Mouse (Mus musculus) bone marrow, adult 2 months (tissue): ENCODE data around the gene Acsm2. TPM values are rescaled to one million over a fixed set of nuclear protein-coding genes. Genes with fewer than 3 reads are reported as not detected.

Experiments
- H3K27ac ChIP-seq: fragments of 200-500 bp; 2 replicates; pipeline ENCODE4 v1.5.1; 2012; ENCODE audit warnings: low read depth, mild to moderate bottlenecking, control low read depth, inconsistent platforms, low read length; ENCODE audit not compliant: control insufficient read depth, poor library complexity, insufficient read depth
- H3K4me1 ChIP-seq: fragments of 200-500 bp; 2 replicates; pipeline ENCODE4 v1.6.1; 2011; ENCODE audit warnings: low read length; ENCODE audit not compliant: control insufficient read depth, insufficient read depth
- H3K4me3 ChIP-seq: fragments of 200-500 bp; replicated peaks from 2 replicates; pipeline ENCODE3; 2011; ENCODE audit warnings: mild to moderate bottlenecking, low read depth, low read length, control low read depth; ENCODE audit not compliant: control insufficient read depth
- CTCF ChIP-seq: fragments of 200-500 bp; IDR thresholded peaks from 2 replicates; pipeline ENCODE4 v1.5.1; 2011; ENCODE audit warnings: low read length, control low read depth; ENCODE audit not compliant: control insufficient read depth, insufficient read depth
- POLR2A ChIP-seq: fragments of 200-500 bp; IDR thresholded peaks from 2 replicates; pipeline ENCODE4 v1.6.1; 2011; ENCODE audit warnings: low read depth, mild to moderate bottlenecking, control low read depth, low read length, borderline replicate concordance; ENCODE audit not compliant: control insufficient read depth
- WGBS: fragments of 180-500 bp; shearing (Covaris S2); methylation state at CpG from one replicate; pipeline ENCODE4 v1.1.7; 2018; 5-methylcytosine and 5-hydroxymethylcytosine counted together
- polyA plus RNA-seq: library from polyadenylated mRNA; stranded (reverse); fragments of >200 nt; gene quantifications from 2 replicates; pipeline ENCODE4 v1.2.4, GENCODE M21; 2011; ENCODE audit warnings: low replicate concordance; ENCODE audit not compliant: missing spikeins, insufficient read depth, insufficient read length

Gene Acsm2
- polyA plus RNA-seq, result 9.7 TPM in 1 of 2 replicates, not detected in the other

DNA sequence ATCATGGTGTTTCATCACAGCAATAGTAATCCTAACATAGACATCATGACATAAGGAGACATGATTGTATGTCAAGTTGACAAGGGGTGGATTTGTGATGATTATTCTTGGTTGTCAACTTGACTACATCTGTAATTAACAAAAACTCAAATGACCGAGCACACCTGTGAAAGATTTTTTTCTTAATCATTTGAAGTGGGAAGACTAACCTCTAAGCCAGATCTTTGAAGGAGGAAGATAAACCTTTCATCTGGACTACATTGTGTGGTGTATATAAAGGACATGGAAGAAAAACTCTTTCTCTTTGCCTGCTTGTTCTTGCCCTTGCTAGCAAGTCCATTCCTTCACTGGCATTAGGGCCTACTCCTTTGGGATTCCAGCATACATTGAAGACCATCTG is at the start of gene Acsm2:
Gene Acsm2 (plus strand): TSS at position 301 of the 400 bp plus-strand sequence.
- no peak within 1 kb of the TSS for H3K4me3 ChIP-seq
- no peaks in the 10 kb centered on the region for H3K4me1 ChIP-seq
- 74% methylated on average over 1 of the region's 1 CpGs for WGBS
- TF ChIP-seq POLR2A, result no peak
- H3K27ac ChIP-seq, result no peak within 1 kb of the TSS

DNA sequence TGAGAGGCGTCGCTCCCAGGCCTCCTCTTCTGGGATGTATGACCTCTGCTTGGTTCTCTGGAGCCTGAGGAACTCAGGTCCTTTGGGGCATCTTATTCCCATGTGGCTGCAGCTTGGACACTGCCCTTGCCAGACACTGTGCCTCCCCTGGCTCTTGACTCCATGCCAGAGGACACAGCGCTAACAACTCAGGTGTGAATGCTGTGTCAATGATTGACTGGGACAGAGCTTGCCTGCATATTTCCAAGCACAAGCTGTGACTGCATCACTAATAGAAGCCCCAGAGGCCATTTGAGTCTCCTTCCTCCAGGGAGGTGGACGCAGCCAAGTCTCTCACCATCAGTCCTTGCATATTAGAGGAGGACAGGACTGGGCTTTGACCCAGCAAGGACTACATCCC is 43.0 kb upstream of the Acsm2 start:
- no peaks in the 10 kb centered on the region for H3K4me1 ChIP-seq
- no peak for TF ChIP-seq POLR2A
- no peak for TF ChIP-seq CTCF
- H3K27ac ChIP-seq, result no peak overlapping the region
- WGBS, result 78% methylated on average over 4 of the region's 4 CpGs
- H3K4me3 ChIP-seq, result no peak overlapping the region

DNA sequence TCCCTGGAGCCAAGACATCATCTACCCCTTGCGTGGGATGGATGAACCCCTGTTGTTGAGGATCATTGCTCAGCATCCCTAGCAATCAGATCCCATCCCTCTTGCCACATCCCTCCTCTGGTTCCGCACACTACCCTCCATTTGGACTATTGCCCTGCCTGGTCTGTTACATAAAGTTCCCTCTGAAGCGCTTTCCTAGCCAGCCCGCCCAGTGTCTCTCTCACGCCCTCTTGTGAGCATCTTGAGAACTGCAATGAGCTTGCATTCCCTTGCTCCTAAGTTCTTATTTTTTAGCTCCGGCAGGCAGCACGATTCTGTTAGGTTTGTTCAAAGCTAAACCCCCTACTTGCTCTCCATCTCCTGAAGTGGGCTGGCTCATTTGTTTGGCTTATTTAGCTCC is 41.1 kb upstream of the Acsm2 start:
- H3K27ac ChIP-seq, result no peak overlapping the region
- H3K4me1 ChIP-seq, result no peaks in the 10 kb centered on the region
- 28% methylated on average over 7 of the region's 7 CpGs for WGBS
- TF ChIP-seq CTCF (peak; percentile 23; the same call in 1 of the 2 replicates), POLR2A (no peak)
- H3K4me3 ChIP-seq, result no peak overlapping the region

DNA sequence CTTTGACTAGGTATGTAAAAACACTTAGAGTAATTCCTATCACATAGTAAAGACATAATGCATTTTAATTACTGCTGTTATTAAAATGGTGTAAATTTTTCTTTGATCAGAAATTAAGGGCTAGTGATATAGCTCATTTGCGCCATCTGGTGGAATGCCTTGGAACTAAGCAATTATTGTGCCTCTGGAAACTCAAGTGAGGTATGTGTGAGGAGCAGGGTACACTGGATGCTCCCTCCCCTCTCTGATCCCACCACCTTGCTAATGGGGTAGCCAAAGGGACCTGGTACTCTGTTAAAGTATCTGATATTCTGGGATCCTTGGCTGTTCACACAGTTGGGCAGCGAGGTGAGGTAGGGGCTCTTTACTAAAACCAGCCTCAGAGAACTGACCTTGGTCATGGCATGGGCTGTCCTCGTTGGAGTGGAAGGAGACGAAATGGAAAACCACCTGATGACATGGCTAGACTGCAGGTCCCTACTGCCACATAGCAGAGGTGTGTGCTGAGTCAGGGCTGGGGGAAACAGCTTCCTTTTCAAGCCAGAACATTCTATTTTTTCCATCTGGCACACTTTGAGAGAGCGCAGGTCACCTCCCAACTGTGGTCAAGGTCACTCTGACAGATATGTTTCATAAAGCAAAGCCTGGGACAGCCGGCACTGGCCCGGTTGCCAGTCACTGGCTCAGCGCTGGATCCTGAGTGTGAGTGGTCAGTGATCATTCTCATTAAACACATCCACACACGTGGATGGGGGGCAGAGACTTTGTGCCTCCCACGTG is 38.5 kb upstream of the Acsm2 start:
- TF ChIP-seq POLR2A (no peak), CTCF (no peak)
- Histone ChIP-seq H3K4me1 (no peaks in the 10 kb centered on the region), H3K4me3 (no peak overlapping the region), H3K27ac (no peak overlapping the region)
- WGBS, result 57% methylated on average over 10 of the region's 10 CpGs

DNA sequence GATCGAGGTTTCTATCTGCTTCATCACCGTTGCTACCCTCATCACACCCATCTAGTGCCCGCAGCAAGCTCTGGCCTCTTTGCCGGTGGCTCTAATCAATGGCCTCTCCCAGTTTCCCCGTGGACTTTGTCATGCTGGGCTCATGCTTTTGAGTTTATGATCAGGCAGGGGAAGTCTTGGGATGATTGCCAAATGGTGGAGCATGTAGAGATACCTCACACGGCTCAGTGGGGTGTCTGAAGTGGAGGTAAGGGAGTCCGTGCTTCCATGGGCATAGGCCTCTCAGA is 37.9 kb upstream of the Acsm2 start:
- Histone ChIP-seq H3K4me1 (no peaks in the 10 kb centered on the region), H3K4me3 (no peak overlapping the region), H3K27ac (no peak overlapping the region)
- TF ChIP-seq CTCF (no peak), POLR2A (no peak)
- 69% methylated on average over 7 of the region's 7 CpGs for WGBS

DNA sequence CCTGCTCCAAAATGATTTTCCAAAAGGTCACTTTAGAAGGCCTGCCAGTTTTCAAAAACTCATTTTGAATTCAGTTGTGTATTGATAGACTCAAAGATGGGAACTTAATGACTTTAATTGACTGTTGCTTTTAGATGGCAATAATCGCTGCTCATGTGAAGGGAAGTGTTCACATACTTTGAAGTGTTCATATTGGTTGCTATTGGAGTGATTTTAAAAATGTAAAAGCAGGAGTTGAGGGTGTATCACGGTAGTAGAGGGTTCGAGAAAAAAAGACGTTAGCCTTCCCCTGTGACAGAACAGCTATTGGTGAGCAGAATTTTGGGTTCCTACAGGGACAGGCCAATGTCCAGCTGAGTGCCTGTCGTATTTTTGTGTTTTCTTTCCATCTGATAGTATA is 35.0 kb upstream of the Acsm2 start, which contains the start of gene Acsm5:
Gene Acsm5 (plus strand): TSS at position 301 of the 400 bp plus-strand sequence.
- TF ChIP-seq CTCF (no peak), POLR2A (no peak)
- Histone ChIP-seq H3K27ac (no peak within 1 kb of the TSS), H3K4me3 (no peak within 1 kb of the TSS), H3K4me1 (no peaks in the 10 kb centered on the region)
- 62% methylated on average over 5 of the region's 5 CpGs for WGBS

DNA sequence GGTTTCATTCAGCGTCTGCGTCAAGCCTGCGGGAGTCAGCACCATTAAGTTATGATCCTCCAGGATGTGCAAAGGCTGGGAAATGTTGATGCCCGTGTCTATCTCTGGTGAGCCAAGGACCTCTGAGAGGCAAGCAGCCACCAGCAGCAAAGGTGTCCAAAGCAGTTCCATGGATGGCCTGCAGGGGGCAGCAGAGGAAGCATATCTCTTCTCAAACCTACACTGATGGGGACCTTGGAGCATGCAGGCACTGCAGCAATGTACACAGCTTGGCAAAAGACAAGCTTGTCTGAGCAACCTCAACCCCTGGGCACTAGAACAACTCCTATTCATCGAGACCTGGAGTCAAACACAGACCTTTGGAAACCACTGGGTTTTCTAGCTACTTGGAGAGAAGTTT is 34.5 kb upstream of the Acsm2 start:
- Histone ChIP-seq H3K4me3 (no peak overlapping the region), H3K27ac (no peak overlapping the region), H3K4me1 (no peaks in the 10 kb centered on the region)
- TF ChIP-seq CTCF, result peak; percentile 57
- TF ChIP-seq POLR2A, result no peak
- 52% methylated on average over 5 of the region's 5 CpGs for WGBS

DNA sequence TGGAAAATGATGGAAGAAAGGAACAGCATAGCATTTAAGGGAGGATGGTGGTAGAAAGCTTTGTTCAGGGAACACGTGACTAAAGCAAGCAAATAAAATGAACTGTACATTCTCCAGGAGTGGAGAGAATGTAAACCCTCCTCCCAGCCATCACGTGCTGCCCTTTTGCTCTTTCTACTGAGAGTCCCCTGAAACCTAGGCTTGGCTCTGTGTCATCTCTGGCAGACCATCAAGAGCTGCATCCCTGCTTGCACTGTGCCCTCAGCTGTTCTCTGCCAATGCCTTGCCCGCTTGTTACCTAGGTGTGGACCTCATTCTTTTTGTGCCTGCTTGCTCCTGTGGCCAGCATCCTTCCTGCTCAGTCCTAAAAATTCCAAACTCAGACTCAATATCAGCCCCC is 32.3 kb upstream of the Acsm2 start:
- TF ChIP-seq POLR2A, result no peak
- TF ChIP-seq CTCF, result no peak
- H3K4me1 ChIP-seq, result no peaks in the 10 kb centered on the region
- no peak overlapping the region for H3K27ac ChIP-seq
- no peak overlapping the region for H3K4me3 ChIP-seq
- 72% methylated on average over 3 of the region's 3 CpGs for WGBS

DNA sequence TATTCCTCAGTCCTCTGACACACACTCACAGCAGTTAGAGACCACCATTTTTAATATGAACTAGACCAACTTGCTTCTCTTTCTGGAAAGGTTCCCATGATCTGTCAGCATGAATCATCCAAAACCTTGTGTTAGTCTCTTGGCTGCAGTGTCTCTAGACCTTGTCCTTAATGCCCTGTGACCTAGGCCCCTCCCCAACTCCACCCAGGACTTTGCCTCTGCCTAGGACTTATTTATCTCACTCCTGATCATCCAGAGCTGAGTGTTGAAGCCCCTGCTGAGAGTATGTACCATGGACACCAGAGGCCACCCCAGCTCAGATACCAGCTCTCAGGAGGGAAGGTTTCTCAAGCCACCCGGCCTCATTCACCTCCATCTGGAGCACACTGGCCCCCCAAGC is 31.8 kb upstream of the Acsm2 start:
- Histone ChIP-seq H3K4me1 (no peaks in the 10 kb centered on the region), H3K27ac (no peak overlapping the region), H3K4me3 (no peak overlapping the region)
- TF ChIP-seq CTCF (no peak), POLR2A (no peak)
- WGBS, result 54% methylated on average over 1 of the region's 1 CpGs
